Mouse (Mus musculus): Measurements from ENCODE around the gene Slc30a5.

The Slc30a5 gene

GRCm38 (mm10) chr13:100755329-100755728 is 77.9 kb downstream of the Slc30a5 start:
- no peak for DNase-seq (ENCODE audit: low spot score)

DNA sequence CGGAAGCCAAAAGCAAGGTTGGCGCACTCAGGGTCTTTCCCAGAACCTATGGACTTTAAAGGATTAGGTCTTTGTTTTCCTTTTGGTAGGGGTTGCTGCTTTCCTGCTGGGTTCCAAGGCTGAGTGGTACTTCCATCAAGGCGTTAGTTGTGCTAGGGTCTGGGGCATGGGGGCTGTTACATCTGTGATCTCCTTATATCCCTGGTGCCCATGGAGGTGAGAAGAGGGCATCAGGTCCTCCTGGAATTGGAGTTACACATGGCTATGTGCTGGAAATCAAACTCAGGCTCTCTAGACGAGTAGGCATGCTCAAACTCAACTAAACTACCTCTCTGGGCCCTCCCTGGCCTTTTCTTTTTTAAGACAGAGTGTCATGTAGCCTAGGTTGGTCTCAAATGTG is 79.0 kb downstream of the Slc30a5 start:
- no peak for DNase-seq (ENCODE audit: low spot score)

DNA sequence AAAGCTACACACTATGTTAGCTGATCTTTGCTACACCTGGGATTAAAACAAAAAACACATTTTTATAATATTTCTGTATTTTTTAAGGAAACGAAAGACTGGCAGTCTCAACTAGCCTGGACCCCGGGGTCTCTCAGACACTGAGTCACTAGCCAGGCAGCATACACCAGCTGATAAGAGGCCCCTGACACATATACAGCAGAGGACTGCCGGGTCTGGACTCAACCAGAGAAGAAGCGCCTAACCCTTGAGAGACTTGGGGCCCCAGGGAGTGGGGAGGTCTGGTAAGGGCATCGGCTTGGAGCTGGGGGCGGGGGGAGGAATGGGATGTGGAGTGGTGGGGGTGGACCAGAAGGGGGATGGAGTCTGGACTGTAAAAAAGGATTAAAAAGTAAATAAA is 80.2 kb downstream of the Slc30a5 start:
- no peak for DNase-seq (ENCODE audit: low spot score)

All from embryo, embryonic 10.5 days (tissue).